Mouse (Mus musculus): ENCODE measurements around the gene Efna2. TPM values are rescaled to one million over a fixed set of nuclear protein-coding genes. Genes with fewer than 3 reads are reported as not detected.
A peak's percentile ranks its signal among the peaks of the same experiment; 100 is the strongest.

Efna2 gene
- polyA plus RNA-seq, 1 experiment: 11.2 TPM

- Histone ChIP-seq H3K4me3 (ENCODE audit: low read depth, low read length) (no peak overlapping the region), H3K27ac (ENCODE audit: insufficient read depth, low read length) (no peak overlapping the region), H3K36me3 (ENCODE audit: control insufficient read depth, insufficient read depth, low read length, poor library complexity, severe bottlenecking) (peaks cover 39% of the 10 kb centered on the region), H3K4me1 (ENCODE audit: control insufficient read depth, insufficient read depth, low read length) (peaks cover 11% of the 10 kb centered on the region), H3K9me3 (replicated peaks; ENCODE audit: control insufficient read depth, insufficient read depth, low read length, poor library complexity, severe bottlenecking) (no peaks in the 10 kb centered on the region), H3K9ac (ENCODE audit: low read depth, poor library complexity, severe bottlenecking) (no peak overlapping the region), H3K27me3 (ENCODE audit: control insufficient read depth, insufficient read depth, low read length, poor library complexity, severe bottlenecking) (no peaks in the 10 kb centered on the region)
- TF ChIP-seq POLR2A (IDR thresholded peaks at IDR 0.05; ENCODE audit: insufficient read depth, low read length) (no peak), EP300 (IDR thresholded peaks at IDR 0.05; ENCODE audit: insufficient read depth, low read depth, low read length) (no peak), CTCF (IDR thresholded peaks at IDR 0.05; ENCODE audit: low read depth, low read length) (no peak)
These were observed 22.6 kb upstream of the Efna2 start for GRCm38 (mm10) chr10:80156752-80157053.

GRCm38 (mm10) chr10:80157141-80157929 is 21.9 kb upstream of the Efna2 start:
- H3K4me3 ChIP-seq (ENCODE audit: low read depth, low read length): no peak overlapping the region
- no peaks in the 10 kb centered on the region for H3K27me3 ChIP-seq (ENCODE audit: control insufficient read depth, insufficient read depth, low read length, poor library complexity, severe bottlenecking)
- peaks cover 9% of the 10 kb centered on the region for H3K4me1 ChIP-seq (ENCODE audit: control insufficient read depth, insufficient read depth, low read length)
- 0 out of 2 replicates have a peak overlapping the region, but pooled peaks have one; percentile 10 for H3K27ac ChIP-seq (ENCODE audit: insufficient read depth, low read length)
- H3K36me3 ChIP-seq (ENCODE audit: control insufficient read depth, insufficient read depth, low read length, poor library complexity, severe bottlenecking): peaks cover 39% of the 10 kb centered on the region
- no peaks in the 10 kb centered on the region for H3K9me3 ChIP-seq (replicated peaks; ENCODE audit: control insufficient read depth, insufficient read depth, low read length, poor library complexity, severe bottlenecking)
- TF ChIP-seq EP300 (IDR thresholded peaks at IDR 0.05; ENCODE audit: insufficient read depth, low read depth, low read length) (no peak), POLR2A (IDR thresholded peaks at IDR 0.05; ENCODE audit: insufficient read depth, low read length) (no peak), CTCF (IDR thresholded peaks at IDR 0.05; ENCODE audit: low read depth, low read length) (no peak)
- no peak overlapping the region for H3K9ac ChIP-seq (ENCODE audit: low read depth, poor library complexity, severe bottlenecking)

GRCm38 (mm10) chr10:80158307-80158986 is 20.8 kb upstream of the Efna2 start:
- peaks cover 38% of the 10 kb centered on the region for H3K36me3 ChIP-seq (ENCODE audit: control insufficient read depth, insufficient read depth, low read length, poor library complexity, severe bottlenecking)
- peaks cover 5% of the 10 kb centered on the region for H3K4me1 ChIP-seq (ENCODE audit: control insufficient read depth, insufficient read depth, low read length)
- H3K9ac ChIP-seq (ENCODE audit: low read depth, poor library complexity, severe bottlenecking): peak overlapping the region; percentile 3
- H3K9me3 ChIP-seq (replicated peaks; ENCODE audit: control insufficient read depth, insufficient read depth, low read length, poor library complexity, severe bottlenecking): no peaks in the 10 kb centered on the region
- no peaks in the 10 kb centered on the region for H3K27me3 ChIP-seq (ENCODE audit: control insufficient read depth, insufficient read depth, low read length, poor library complexity, severe bottlenecking)
- no peak for TF ChIP-seq POLR2A (IDR thresholded peaks at IDR 0.05; ENCODE audit: insufficient read depth, low read length)
- TF ChIP-seq EP300 (IDR thresholded peaks at IDR 0.05; ENCODE audit: insufficient read depth, low read depth, low read length): no peak
- TF ChIP-seq CTCF (IDR thresholded peaks at IDR 0.05; ENCODE audit: low read depth, low read length): no peak
- H3K27ac ChIP-seq (ENCODE audit: insufficient read depth, low read length): peak overlapping the region; percentile 94
- peak overlapping the region; percentile 27 for H3K4me3 ChIP-seq (ENCODE audit: low read depth, low read length)

DNA sequence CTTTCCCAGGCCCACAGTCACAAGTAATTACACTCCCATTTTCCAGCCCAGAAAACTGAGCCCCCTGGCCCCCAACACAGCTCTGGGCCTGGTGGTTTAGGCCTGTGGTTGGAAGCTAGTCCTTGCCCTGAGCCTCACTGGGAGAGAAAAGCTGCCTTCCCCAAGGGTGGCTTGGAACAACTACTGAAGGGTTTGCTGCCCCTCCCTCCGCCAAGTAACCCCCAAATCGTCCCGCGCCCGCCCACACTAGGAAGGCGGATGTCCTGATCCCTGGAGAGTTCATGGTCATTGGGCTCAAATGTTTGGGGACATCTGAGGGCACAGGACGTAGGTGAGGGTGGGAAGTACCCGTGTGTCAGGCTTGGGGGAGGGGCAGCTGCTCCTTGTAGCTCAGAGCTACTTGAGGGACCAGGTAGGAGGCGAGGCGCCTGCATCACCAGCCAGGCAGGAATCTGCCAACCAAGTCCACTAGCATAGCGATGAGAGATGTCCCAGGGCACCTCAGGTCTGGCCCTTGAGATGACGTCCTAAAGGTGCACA is 20.2 kb upstream of the Efna2 start:
- Histone ChIP-seq H3K36me3 (ENCODE audit: control insufficient read depth, insufficient read depth, low read length, poor library complexity, severe bottlenecking) (peaks cover 31% of the 10 kb centered on the region), H3K27ac (ENCODE audit: insufficient read depth, low read length) (peak overlapping the region; percentile 94), H3K4me1 (ENCODE audit: control insufficient read depth, insufficient read depth, low read length) (peaks cover 9% of the 10 kb centered on the region), H3K9ac (ENCODE audit: low read depth, poor library complexity, severe bottlenecking) (peak overlapping the region; percentile 3), H3K9me3 (replicated peaks; ENCODE audit: control insufficient read depth, insufficient read depth, low read length, poor library complexity, severe bottlenecking) (no peaks in the 10 kb centered on the region), H3K4me3 (ENCODE audit: low read depth, low read length) (peak overlapping the region; percentile 57), H3K27me3 (ENCODE audit: control insufficient read depth, insufficient read depth, low read length, poor library complexity, severe bottlenecking) (no peaks in the 10 kb centered on the region)
- TF ChIP-seq POLR2A (IDR thresholded peaks at IDR 0.05; ENCODE audit: insufficient read depth, low read length) (no peak), CTCF (IDR thresholded peaks at IDR 0.05; ENCODE audit: low read depth, low read length) (no peak), EP300 (IDR thresholded peaks at IDR 0.05; ENCODE audit: insufficient read depth, low read depth, low read length) (no peak)

- no peaks in the 10 kb centered on the region for H3K27me3 ChIP-seq (ENCODE audit: control insufficient read depth, insufficient read depth, low read length, poor library complexity, severe bottlenecking)
- peak overlapping the region; percentile 75 for H3K4me3 ChIP-seq (ENCODE audit: low read depth, low read length)
- peaks cover 24% of the 10 kb centered on the region for H3K36me3 ChIP-seq (ENCODE audit: control insufficient read depth, insufficient read depth, low read length, poor library complexity, severe bottlenecking)
- H3K4me1 ChIP-seq (ENCODE audit: control insufficient read depth, insufficient read depth, low read length): peaks cover 10% of the 10 kb centered on the region
- peak overlapping the region; percentile 31 for H3K9ac ChIP-seq (ENCODE audit: low read depth, poor library complexity, severe bottlenecking)
- peak overlapping the region; percentile 94 for H3K27ac ChIP-seq (ENCODE audit: insufficient read depth, low read length)
- TF ChIP-seq CTCF (IDR thresholded peaks at IDR 0.05; ENCODE audit: low read depth, low read length) (no peak), EP300 (IDR thresholded peaks at IDR 0.05; ENCODE audit: insufficient read depth, low read depth, low read length) (peak; percentile 34; the same call in 1 of the 2 replicates)
- H3K9me3 ChIP-seq (replicated peaks; ENCODE audit: control insufficient read depth, insufficient read depth, low read length, poor library complexity, severe bottlenecking): no peaks in the 10 kb centered on the region
These were observed 19.5 kb upstream of the Efna2 start for GRCm38 (mm10) chr10:80159561-80160454.

Data from ES-Bruce4 (cell line).